Mouse (Mus musculus) lung, adult 2 months (tissue): ENCODE results near the gene Dnah10.

Experiments
- CTCF ChIP-seq: fragments of 200-500 bp; IDR thresholded peaks from 2 replicates; pipeline ENCODE4 v1.5.1; 2011; ENCODE audit warnings: mild to moderate bottlenecking, low read length, control low read depth; ENCODE audit not compliant: insufficient read depth
- POLR2A ChIP-seq: fragments of 200-500 bp; IDR thresholded peaks from 2 replicates; pipeline ENCODE4 v1.6.1; 2011; ENCODE audit warnings: low read depth, mild to moderate bottlenecking, control low read depth, low read length, borderline replicate concordance; ENCODE audit errors: extremely low read depth

GRCm38 (mm10) chr5:124852294-124852693, 127.4 kb downstream of the Dnah10 start:
- TF ChIP-seq CTCF, result no peak
- no peak for TF ChIP-seq POLR2A
